Mouse (Mus musculus): ENCODE data around the gene Odc1. TPM values are rescaled to one million over a fixed set of nuclear protein-coding genes. Genes with fewer than 3 reads are reported as not detected.

The Odc1 gene
- polyA plus RNA-seq, 1 experiment from 2014 or later = 289 TPM

- no peaks in the 10 kb centered on the region for H3K36me3 ChIP-seq
- no peaks in the 10 kb centered on the region for H3K27me3 ChIP-seq (ENCODE audit: low read depth, poor library complexity, severe bottlenecking)
- 48% methylated on average over 4 of the region's 4 CpGs for WGBS
- no peak for DNase-seq (ENCODE audit: low spot score)
- H3K4me1 ChIP-seq = peaks cover 6% of the 10 kb centered on the region
- no peak overlapping the region for H3K4me3 ChIP-seq
- H3K9me3 ChIP-seq (replicated peaks) = no peaks in the 10 kb centered on the region
- no peak overlapping the region for H3K27ac ChIP-seq
Measured at GRCm38 (mm10) chr12:17578601-17579000, 34.0 kb downstream of the Odc1 start.

- Histone ChIP-seq H3K27ac (no peak overlapping the region), H3K36me3 (no peaks in the 10 kb centered on the region), H3K4me1 (peaks cover 11% of the 10 kb centered on the region), H3K4me3 (no peak overlapping the region), H3K27me3 (ENCODE audit: low read depth, poor library complexity, severe bottlenecking) (no peaks in the 10 kb centered on the region), H3K9me3 (replicated peaks) (no peaks in the 10 kb centered on the region)
- WGBS = 62% methylated on average over 6 of the region's 6 CpGs
- DNase-seq (ENCODE audit: low spot score) = no peak
Measured at GRCm38 (mm10) chr12:17581001-17581400, 36.4 kb downstream of the Odc1 start.

- Histone ChIP-seq H3K36me3 (no peaks in the 10 kb centered on the region), H3K9me3 (replicated peaks) (no peaks in the 10 kb centered on the region), H3K27me3 (ENCODE audit: low read depth, poor library complexity, severe bottlenecking) (no peaks in the 10 kb centered on the region), H3K4me1 (peaks cover 7% of the 10 kb centered on the region), H3K27ac (no peak overlapping the region), H3K4me3 (no peak overlapping the region)
- DNase-seq (ENCODE audit: low spot score) = no peak
- 95% methylated on average over 4 of the region's 4 CpGs for WGBS
Measured at GRCm38 (mm10) chr12:17582406-17582805, 37.8 kb downstream of the Odc1 start.

GRCm38 (mm10) chr12:17583860-17584259 is 39.3 kb downstream of the Odc1 start:
- Histone ChIP-seq H3K4me1 (peaks cover 7% of the 10 kb centered on the region), H3K9me3 (replicated peaks) (no peaks in the 10 kb centered on the region), H3K27ac (peak overlapping the region; percentile 3; the same call in 1 of the 2 replicates), H3K27me3 (ENCODE audit: low read depth, poor library complexity, severe bottlenecking) (no peaks in the 10 kb centered on the region), H3K36me3 (no peaks in the 10 kb centered on the region), H3K4me3 (no peak overlapping the region)
- WGBS = 53% methylated on average over 3 of the region's 3 CpGs
- DNase-seq (ENCODE audit: low spot score) = no peak

GRCm38 (mm10) chr12:17586011-17586410 is 41.4 kb downstream of the Odc1 start:
- H3K36me3 ChIP-seq = no peaks in the 10 kb centered on the region
- no peak overlapping the region for H3K27ac ChIP-seq
- no peak overlapping the region for H3K4me3 ChIP-seq
- no peak for DNase-seq (ENCODE audit: low spot score)
- H3K27me3 ChIP-seq (ENCODE audit: low read depth, poor library complexity, severe bottlenecking) = no peaks in the 10 kb centered on the region
- H3K4me1 ChIP-seq = peaks cover 7% of the 10 kb centered on the region
- WGBS = 83% methylated on average over 3 of the region's 3 CpGs
- no peaks in the 10 kb centered on the region for H3K9me3 ChIP-seq (replicated peaks)

- Histone ChIP-seq H3K4me3 (no peak overlapping the region), H3K4me1 (peaks cover 7% of the 10 kb centered on the region)
- WGBS = 94% methylated on average over 3 of the region's 3 CpGs
Measured at GRCm38 (mm10) chr12:17588436-17588835, 43.8 kb downstream of the Odc1 start.

GRCm38 (mm10) chr12:17588906-17589612 is 44.5 kb downstream of the Odc1 start:
- H3K4me1 ChIP-seq = peaks cover 3% of the 10 kb centered on the region
- H3K36me3 ChIP-seq = no peaks in the 10 kb centered on the region
- no peaks in the 10 kb centered on the region for H3K27me3 ChIP-seq (ENCODE audit: low read depth, poor library complexity, severe bottlenecking)
- H3K4me3 ChIP-seq = no peak overlapping the region
- H3K9me3 ChIP-seq (replicated peaks) = no peaks in the 10 kb centered on the region
- no peak for DNase-seq (ENCODE audit: low spot score)
- WGBS = 92% methylated on average over 7 of the region's 7 CpGs
- no peak overlapping the region for H3K27ac ChIP-seq

More at GRCm38 (mm10) chr12:17588436-17588835, 43.8 kb downstream of the Odc1 start:
- Histone ChIP-seq H3K27me3 (ENCODE audit: low read depth, poor library complexity, severe bottlenecking) (no peaks in the 10 kb centered on the region), H3K36me3 (no peaks in the 10 kb centered on the region), H3K9me3 (replicated peaks) (no peaks in the 10 kb centered on the region), H3K27ac (no peak overlapping the region)
- no peak for DNase-seq (ENCODE audit: low spot score)

GRCm38 (mm10) chr12:17591249-17591648 is 46.7 kb downstream of the Odc1 start:
- H3K36me3 ChIP-seq = no peaks in the 10 kb centered on the region
- H3K27ac ChIP-seq = no peak overlapping the region
- H3K4me3 ChIP-seq = no peak overlapping the region
- no peaks in the 10 kb centered on the region for H3K27me3 ChIP-seq (ENCODE audit: low read depth, poor library complexity, severe bottlenecking)
- WGBS = 84% methylated on average over 4 of the region's 4 CpGs
- no peaks in the 10 kb centered on the region for H3K4me1 ChIP-seq
- no peak for DNase-seq (ENCODE audit: low spot score)
- H3K9me3 ChIP-seq (replicated peaks) = no peaks in the 10 kb centered on the region

GRCm38 (mm10) chr12:17593956-17594355 is 49.4 kb downstream of the Odc1 start:
- Histone ChIP-seq H3K9me3 (replicated peaks) (no peaks in the 10 kb centered on the region), H3K4me1 (no peaks in the 10 kb centered on the region), H3K27ac (no peak overlapping the region), H3K27me3 (ENCODE audit: low read depth, poor library complexity, severe bottlenecking) (no peaks in the 10 kb centered on the region), H3K4me3 (no peak overlapping the region), H3K36me3 (no peaks in the 10 kb centered on the region)
- WGBS = 85% methylated on average over 2 of the region's 2 CpGs
- no peak for DNase-seq (ENCODE audit: low spot score)

GRCm38 (mm10) chr12:17594701-17595100 is 50.1 kb downstream of the Odc1 start:
- no peaks in the 10 kb centered on the region for H3K36me3 ChIP-seq
- no peaks in the 10 kb centered on the region for H3K9me3 ChIP-seq (replicated peaks)
- H3K4me3 ChIP-seq = no peak overlapping the region
- H3K27ac ChIP-seq = no peak overlapping the region
- no peaks in the 10 kb centered on the region for H3K4me1 ChIP-seq
- DNase-seq (ENCODE audit: low spot score) = no peak
- WGBS = 88% methylated on average over 4 of the region's 4 CpGs
- no peaks in the 10 kb centered on the region for H3K27me3 ChIP-seq (ENCODE audit: low read depth, poor library complexity, severe bottlenecking)

GRCm38 (mm10) chr12:17595166-17595565 is 50.6 kb downstream of the Odc1 start:
- Histone ChIP-seq H3K4me1 (no peaks in the 10 kb centered on the region), H3K9me3 (replicated peaks) (no peaks in the 10 kb centered on the region), H3K4me3 (no peak overlapping the region), H3K27ac (no peak overlapping the region), H3K27me3 (ENCODE audit: low read depth, poor library complexity, severe bottlenecking) (no peaks in the 10 kb centered on the region), H3K36me3 (no peaks in the 10 kb centered on the region)
- no peak for DNase-seq (ENCODE audit: low spot score)
- 92% methylated on average over 1 of the region's 1 CpGs for WGBS

Data from limb, embryonic 10.5 days (tissue).